Mouse (Mus musculus) kidney, adult 11 months (tissue): ENCODE measurements at regions not wholly inside any gene's neighbourhood (a gene's known extent, or its start where the extent isn't known, plus 50 kb on each side); places are given as distances from the start of the nearest gene placed in this dataset.

Experiments
- DNase-seq: peaks from one replicate; pipeline ENCODE4 v3.0.0; 2022

- no peak for DNase-seq
These were observed 185.7 kb upstream of the Tmem72 start for GRCm38 (mm10) chr6:116902371-116902770.

DNA sequence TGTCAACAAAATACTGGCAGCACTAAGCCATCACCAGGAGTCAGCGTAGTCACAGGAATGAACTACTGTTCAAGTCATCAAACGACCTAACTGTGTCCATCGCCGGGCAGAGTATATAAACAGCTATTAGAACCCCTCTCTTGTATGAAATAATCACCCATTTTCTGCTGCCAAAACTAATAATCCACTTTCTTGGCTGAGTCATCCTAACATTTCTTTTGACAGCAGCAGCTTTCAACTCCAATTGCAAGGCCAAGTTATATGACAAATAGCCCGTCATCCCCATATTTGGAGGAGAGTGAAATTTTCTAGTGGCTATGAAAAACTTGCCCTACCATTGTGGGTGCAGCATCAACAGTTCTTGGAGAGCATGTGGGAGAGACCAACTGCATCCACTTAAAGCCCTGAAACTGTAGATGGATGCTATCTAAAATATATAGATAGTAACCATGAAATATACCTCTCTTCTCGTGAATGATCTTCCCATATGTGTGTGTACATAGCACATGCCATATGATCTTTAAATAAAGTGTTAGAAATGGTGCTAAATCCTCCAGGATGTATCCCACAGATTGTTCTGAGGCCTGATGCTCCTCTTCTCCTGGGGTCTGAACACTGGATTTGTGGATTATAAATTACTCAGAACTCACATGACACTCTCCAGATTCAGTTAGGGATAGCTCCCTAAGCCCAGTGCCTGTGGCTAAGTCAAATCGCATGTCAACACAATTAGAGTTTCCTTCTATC lies 189.9 kb upstream of the Tmem72 start:
- DNase-seq: no peak

GRCm38 (mm10) chr6:116910607-116911006 lies 193.9 kb upstream of the Tmem72 start:
- DNase-seq: no peak

- no peak for DNase-seq
These were observed 195.4 kb upstream of the Tmem72 start for GRCm38 (mm10) chr6:116912161-116912560.

DNA sequence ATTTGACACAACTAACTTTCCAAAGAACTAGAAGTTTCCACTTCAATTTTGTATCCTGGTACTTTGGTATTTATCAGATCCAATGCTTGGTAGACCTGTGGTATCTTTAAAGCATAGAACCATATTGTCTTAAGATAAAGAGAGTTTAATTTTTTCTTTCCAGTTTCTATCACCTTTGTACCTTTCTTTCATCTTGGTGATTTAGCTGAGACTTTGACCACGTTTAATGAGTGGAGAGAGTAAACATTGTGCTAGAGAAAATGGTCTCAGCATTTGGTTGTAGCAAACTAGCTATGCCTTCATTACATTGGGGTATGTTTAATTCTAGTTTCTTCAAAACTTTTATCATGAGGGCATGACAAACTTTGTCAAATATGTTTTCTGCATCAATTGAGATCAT lies 197.4 kb upstream of the Tmem72 start:
- DNase-seq: no peak

DNA sequence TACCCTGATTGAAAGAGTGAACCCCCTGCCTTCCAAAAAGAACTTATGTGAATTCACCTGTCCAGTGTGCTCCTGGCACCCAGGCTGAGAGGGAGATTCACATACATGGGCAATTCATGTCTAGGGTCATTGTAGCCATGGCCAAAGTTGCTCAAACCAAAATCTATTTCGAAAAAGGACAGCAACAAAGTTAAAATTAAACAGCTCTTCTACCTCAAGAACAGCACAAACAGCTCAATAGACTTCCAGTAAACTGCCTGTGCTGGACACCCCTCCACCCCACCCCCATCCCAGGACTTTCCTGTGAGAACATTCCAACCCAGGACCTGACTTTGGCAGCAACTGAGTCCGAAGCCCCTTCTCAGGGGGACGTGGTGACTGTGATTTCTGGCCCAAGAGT lies 218.3 kb upstream of the Tmem72 start:
- DNase-seq: no peak

DNA sequence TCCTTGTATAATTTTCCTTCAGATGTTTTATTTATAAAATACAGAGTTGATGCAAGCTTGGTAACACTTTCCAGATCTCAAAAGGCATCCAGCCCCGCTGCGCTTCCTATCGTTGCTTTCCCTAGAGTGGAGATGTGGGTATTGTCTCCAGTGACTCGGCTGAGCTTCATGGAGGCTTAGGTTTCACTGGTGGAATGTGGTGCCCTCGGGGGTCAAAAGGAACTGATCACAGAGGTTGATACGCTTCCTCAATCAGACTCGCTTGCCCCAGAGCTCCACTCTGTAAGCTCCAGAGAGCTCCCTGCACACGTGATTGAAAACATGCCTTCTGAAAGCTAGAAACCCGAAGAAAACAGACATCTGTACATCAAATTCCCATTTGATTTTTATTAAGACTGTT lies 224.9 kb upstream of the Tmem72 start:
- DNase-seq: no peak

DNA sequence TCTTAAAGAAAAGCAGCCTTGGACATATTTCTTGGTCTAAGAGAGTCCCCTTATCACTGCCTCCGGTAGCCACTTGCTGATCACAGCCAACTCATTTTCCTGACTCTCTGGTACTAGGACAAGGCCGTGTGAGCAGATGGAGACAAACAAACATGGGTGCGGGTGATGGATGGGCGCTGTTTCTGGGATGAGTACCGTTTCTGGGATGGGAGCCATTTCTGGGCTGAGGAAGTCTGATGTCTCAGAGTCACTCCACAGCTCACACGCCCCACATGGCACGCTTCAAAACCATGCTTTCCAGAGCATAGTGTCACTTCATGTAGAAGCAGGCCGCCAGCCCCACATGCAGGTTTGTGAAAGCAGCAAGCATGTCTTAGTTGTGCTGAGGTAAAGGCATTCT lies 225.6 kb upstream of the Cxcl12 start:
- DNase-seq: no peak

DNA sequence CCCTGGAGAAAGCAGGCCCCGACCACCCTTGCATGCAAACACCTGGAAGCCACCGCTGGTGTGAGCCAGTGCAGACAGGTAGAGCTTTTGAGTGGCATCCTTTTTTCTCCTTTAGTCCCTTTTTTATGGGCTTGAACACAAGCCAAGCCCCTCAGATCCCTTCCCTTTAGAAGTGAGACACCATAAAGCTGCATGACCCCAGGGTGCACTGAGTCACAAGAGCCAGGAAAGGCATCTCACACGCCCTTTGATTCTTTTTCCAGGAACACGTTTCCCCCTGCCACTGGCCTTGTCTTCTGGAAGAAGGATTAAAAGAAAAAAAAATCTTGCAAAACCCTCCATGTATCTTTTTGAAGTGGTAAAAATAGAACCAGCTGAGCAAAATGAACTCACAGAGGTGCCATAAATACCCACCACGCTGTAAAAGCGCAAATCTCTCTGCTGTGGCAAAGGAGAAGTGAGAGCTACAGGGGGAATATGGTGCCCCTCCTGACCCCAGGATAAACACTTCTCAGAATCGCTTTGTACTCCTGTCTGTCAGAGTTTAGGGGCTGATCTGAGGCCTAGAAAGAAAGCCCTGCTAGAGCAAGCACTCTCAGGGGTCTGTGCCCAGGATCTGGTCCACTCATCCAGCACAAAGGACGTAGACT lies 222.1 kb upstream of the Cxcl12 start:
- no peak for DNase-seq

GRCm38 (mm10) chr6:116959611-116960010 lies 208.7 kb upstream of the Cxcl12 start:
- DNase-seq: no peak

DNA sequence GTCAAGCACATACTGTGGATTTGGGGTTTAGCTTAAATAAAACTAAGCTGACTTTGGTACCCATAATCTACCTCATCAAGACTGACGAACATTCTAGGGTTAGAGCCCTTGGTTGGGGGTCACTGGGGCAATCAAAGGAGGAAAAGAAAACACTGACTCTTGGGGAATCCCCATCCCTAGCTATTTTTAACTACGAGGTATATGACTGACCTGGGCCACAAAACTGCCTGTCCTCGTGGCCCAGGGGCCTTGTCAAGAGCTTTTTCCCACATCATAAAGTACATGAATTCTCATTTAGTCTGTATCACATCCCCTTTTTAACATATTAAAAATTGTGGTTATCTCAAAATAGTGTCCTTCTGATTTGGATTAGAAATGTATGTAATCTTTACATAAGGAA lies 207.7 kb upstream of the Cxcl12 start:
- DNase-seq: no peak

DNA sequence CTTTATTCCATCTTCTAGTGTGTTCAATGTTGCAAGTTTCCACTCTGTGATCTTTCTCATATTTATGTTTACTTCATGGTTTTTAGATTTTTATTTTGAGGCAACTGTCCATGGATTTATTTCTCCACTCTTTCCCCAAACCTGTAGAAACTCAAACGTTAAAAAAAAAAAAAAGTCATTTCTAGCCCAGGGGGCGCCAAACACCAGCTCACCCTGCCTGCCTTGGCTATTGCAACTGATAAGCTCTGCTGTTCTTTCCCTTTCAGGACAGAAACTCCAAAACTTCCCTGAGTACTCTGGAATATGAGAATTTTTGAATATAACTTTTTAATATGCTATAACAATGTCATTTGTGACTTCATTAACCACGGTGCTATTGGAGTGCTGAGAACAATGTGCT lies 201.9 kb upstream of the Cxcl12 start:
- no peak for DNase-seq

GRCm38 (mm10) chr6:116969381-116969910 lies 198.9 kb upstream of the Cxcl12 start:
- no peak for DNase-seq

- DNase-seq: no peak
These were observed 193.5 kb upstream of the Cxcl12 start for GRCm38 (mm10) chr6:116974841-116975240.

DNA sequence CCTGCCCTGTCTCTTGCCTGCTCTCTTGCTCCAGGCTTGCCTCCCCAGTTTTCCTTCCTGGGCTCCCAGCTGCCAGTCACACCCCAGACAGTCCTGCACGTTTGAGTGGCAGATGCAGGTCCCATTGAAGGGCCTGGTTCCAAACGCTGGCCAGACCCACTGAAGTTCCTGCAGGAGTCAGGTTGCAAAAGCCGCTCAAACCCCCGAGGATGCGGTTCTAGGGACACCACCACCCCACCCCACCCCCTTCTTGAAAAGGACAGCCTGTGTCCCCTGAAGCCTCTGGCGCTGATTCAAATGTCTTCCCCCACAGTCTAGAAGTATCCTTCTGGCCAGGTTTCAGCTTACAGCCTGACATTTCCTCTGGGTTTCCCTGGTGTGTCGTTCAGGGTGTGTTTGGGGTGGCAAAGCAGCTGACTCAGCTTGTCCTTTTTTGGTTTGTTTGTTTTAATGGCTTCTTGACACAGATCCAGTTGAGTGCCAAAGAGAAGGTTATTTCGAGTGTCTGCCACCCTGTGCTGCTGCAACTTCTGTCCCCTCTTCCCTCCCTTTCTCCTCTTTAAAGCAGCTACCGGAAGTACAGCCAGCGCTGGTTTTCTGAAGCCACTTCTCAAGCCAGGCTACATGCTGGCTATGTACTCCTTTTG lies 187.9 kb upstream of the Cxcl12 start:
- DNase-seq: no peak

GRCm38 (mm10) chr6:116985147-116985737 lies 183.1 kb upstream of the Cxcl12 start:
- DNase-seq: no peak

GRCm38 (mm10) chr6:116986266-116987000 lies 181.9 kb upstream of the Cxcl12 start:
- no peak for DNase-seq

- DNase-seq: no peak
These were observed 181.1 kb upstream of the Cxcl12 start for GRCm38 (mm10) chr6:116987243-116987642.

GRCm38 (mm10) chr6:116998948-116999682 lies 169.2 kb upstream of the Cxcl12 start:
- no peak for DNase-seq

DNA sequence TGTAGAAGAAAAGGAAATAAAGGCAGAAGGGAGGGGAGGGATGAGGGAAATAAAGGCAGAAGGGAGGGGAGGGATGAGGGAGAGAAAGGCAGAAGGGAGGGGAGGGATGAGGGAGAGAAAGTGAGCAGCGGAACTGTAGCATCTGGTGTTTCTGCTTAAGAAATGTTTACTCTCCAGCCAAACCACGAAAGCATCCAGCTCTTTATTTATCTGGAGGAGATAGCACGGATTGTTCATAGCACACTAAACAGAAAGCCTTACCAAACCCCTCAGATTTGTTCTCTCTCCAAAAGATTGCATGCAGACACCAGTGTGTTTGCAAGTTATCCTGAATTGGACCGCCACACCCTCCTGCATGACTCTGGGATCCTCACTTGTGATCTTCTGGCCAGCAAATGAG lies 168.4 kb upstream of the Cxcl12 start:
- no peak for DNase-seq

GRCm38 (mm10) chr6:117000951-117001725 lies 167.2 kb upstream of the Cxcl12 start:
- DNase-seq: no peak
